Mouse (Mus musculus): ENCODE results near the gene Dag1. TPM values are rescaled to one million over a fixed set of nuclear protein-coding genes. Genes with fewer than 3 reads are reported as not detected.
A peak's percentile ranks its signal among the peaks of the same experiment; 100 is the strongest.

The Dag1 gene
- polyA plus RNA-seq, 1 experiment from 2014 or later, result 136 TPM

DNA sequence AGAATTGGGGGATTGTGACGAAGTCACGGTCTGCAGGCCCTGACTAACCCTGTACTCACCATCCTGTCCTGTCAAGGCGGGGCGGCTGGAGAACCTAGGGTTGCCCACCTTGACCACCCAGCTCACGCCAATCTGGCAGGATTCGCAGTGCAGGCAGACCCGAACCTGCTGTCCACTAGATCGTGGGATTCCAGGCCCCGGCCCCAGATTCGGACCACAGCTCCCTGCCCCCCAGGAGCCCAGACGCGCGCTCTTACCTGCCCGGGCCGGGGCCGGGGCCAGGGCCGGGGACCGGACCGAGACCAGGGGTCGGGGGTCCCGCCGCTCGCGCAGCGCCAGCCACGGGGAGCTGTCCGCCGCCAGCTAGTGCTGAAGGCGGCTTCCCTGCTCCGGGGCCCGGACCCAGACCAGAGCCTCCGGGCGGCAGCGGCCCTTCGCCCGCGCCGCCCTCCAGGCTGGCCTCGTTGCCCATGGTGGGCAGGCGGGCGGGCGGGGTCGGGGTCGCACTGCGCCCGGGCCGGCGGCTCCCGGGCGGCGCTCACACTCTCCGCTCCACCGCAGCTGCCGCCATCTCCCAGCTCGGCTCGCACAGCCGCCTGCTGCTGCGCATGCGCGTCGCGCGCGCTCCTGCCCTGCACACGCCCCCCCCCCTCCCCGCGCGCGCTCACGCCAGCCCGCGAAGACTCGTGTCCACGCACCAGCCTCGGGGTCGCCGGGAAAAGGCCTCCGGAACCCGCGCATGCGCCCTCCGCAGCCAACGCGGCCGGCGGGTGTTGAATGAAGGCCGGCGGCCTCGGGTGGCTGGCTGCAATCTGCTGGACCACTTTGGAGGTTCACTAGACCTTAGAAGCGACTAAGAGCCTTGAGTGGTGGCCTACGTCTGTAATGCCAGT lies 73.7 kb downstream of the Dag1 start, which contains the start of gene Bsn:
TSS of gene Bsn (minus strand) at position 598 of the 893 bp plus-strand sequence.
- Histone ChIP-seq H3K27me3 (ENCODE audit: control insufficient read depth, insufficient read depth, low read length) (peaks cover 36% of the 10 kb centered on the region), H3K4me3 (ENCODE audit: low read length) (peak within 1 kb of the TSS; percentile 63), H3K9me3 (replicated peaks; ENCODE audit: control insufficient read depth, low read length) (no peaks in the 10 kb centered on the region), H3K27ac (ENCODE audit: low read length) (no peak within 1 kb of the TSS), H3K4me2 (ENCODE audit: low read depth, low read length) (peak within 1 kb of the TSS; percentile 93), H3K36me3 (ENCODE audit: control insufficient read depth, insufficient read depth) (no peaks in the 10 kb centered on the region), H3K4me1 (ENCODE audit: control insufficient read depth, insufficient read depth, low read length) (peaks cover 3% of the 10 kb centered on the region), H3K9ac (ENCODE audit: low read length) (no peak within 1 kb of the TSS)
- WGBS, result 1% methylated on average over 90 of the region's 91 CpGs
- peak; percentile 77 for ATAC-seq (replicated peaks; ENCODE audit: extremely low read depth, insufficient read depth, low FRiP score)

GRCm38 (mm10) chr9:108189488-108189786 lies 74.3 kb downstream of the Dag1 start:
- peaks cover 3% of the 10 kb centered on the region for H3K4me1 ChIP-seq (ENCODE audit: control insufficient read depth, insufficient read depth, low read length)
- peak overlapping the region; percentile 93; the same call in 1 of the 2 replicates for H3K4me2 ChIP-seq (ENCODE audit: low read depth, low read length)
- peak overlapping the region; percentile 63 for H3K4me3 ChIP-seq (ENCODE audit: low read length)
- ATAC-seq (replicated peaks; ENCODE audit: extremely low read depth, insufficient read depth, low FRiP score), result no peak
- no peak overlapping the region for H3K27ac ChIP-seq (ENCODE audit: low read length)
- H3K9ac ChIP-seq (ENCODE audit: low read length), result no peak overlapping the region
- H3K27me3 ChIP-seq (ENCODE audit: control insufficient read depth, insufficient read depth, low read length), result peaks cover 36% of the 10 kb centered on the region
- H3K36me3 ChIP-seq (ENCODE audit: control insufficient read depth, insufficient read depth), result no peaks in the 10 kb centered on the region
- 46% methylated on average over 5 of the region's 5 CpGs for WGBS
- H3K9me3 ChIP-seq (replicated peaks; ENCODE audit: control insufficient read depth, low read length), result no peaks in the 10 kb centered on the region

DNA sequence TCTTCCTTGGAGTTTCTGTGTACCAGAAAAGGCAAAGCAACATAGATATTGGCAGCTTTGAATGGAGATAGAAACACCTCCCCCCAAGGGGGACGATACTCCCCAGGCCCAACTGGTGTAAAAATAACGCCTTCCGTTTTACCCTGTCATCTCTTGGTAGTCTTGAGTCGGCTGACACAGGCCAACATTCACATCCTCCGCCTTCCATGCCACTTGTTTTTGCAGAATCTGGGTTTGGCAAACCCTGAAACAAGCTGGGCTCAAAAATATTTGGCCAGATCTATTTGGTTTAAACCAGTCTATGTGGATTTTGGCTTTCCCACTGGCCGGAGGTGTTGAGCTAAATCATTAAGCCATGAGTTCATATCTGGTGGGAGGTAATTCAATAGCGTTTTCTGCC lies 74.7 kb downstream of the Dag1 start:
- no peaks in the 10 kb centered on the region for H3K9me3 ChIP-seq (replicated peaks; ENCODE audit: control insufficient read depth, low read length)
- no peak overlapping the region for H3K9ac ChIP-seq (ENCODE audit: low read length)
- 77% methylated on average over 7 of the region's 7 CpGs for WGBS
- H3K4me1 ChIP-seq (ENCODE audit: control insufficient read depth, insufficient read depth, low read length), result peaks cover 6% of the 10 kb centered on the region
- no peak for ATAC-seq (replicated peaks; ENCODE audit: extremely low read depth, insufficient read depth, low FRiP score)
- no peaks in the 10 kb centered on the region for H3K36me3 ChIP-seq (ENCODE audit: control insufficient read depth, insufficient read depth)
- peaks cover 36% of the 10 kb centered on the region for H3K27me3 ChIP-seq (ENCODE audit: control insufficient read depth, insufficient read depth, low read length)
- H3K4me2 ChIP-seq (ENCODE audit: low read depth, low read length), result no peak overlapping the region
- H3K4me3 ChIP-seq (ENCODE audit: low read length), result no peak overlapping the region
- H3K27ac ChIP-seq (ENCODE audit: low read length), result no peak overlapping the region

DNA sequence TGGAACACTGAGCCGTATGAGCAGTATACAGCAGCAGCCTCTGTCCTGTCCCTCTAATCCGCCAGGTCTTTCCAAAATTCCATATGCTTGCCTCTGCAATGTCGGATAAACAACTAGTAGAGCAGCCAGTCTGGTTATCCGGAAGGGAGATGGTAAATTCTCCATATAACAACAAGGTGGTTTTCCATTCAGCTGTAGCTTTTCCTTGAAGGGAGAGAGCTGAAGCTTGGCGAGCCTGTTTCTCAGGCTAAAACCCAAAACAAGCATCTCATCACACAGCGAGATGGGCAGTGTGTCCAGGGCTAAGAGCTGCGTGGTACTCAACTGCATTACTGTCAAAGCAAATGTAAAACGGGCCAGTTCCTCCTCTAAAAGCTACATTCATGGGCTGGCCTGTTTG lies 75.2 kb downstream of the Dag1 start:
- peaks cover 36% of the 10 kb centered on the region for H3K27me3 ChIP-seq (ENCODE audit: control insufficient read depth, insufficient read depth, low read length)
- no peak overlapping the region for H3K4me2 ChIP-seq (ENCODE audit: low read depth, low read length)
- no peak for ATAC-seq (replicated peaks; ENCODE audit: extremely low read depth, insufficient read depth, low FRiP score)
- no peak overlapping the region for H3K4me3 ChIP-seq (ENCODE audit: low read length)
- 76% methylated on average over 8 of the region's 8 CpGs for WGBS
- H3K9me3 ChIP-seq (replicated peaks; ENCODE audit: control insufficient read depth, low read length), result no peaks in the 10 kb centered on the region
- H3K4me1 ChIP-seq (ENCODE audit: control insufficient read depth, insufficient read depth, low read length), result peaks cover 9% of the 10 kb centered on the region
- H3K36me3 ChIP-seq (ENCODE audit: control insufficient read depth, insufficient read depth), result no peaks in the 10 kb centered on the region
- H3K9ac ChIP-seq (ENCODE audit: low read length), result no peak overlapping the region
- H3K27ac ChIP-seq (ENCODE audit: low read length), result no peak overlapping the region

DNA sequence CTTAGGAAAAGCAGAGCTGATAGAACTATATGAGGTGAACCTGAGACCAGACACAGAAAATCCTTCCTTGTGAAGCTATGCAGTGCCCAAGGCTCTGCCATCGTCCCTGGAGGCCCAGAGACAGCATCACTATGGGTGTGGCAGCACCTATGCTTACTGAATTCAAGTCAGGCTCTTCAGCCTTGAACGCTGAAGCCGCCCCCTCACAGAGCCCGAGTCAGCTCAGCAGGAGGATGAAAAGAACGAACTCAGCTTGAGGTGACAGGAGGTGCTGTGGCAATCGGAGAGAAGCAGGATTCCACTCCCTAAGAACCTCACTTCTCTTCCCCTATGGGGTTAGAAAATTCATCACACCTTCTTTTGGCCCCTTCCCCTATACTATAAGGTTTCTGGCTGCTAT lies 76.1 kb downstream of the Dag1 start:
- no peak overlapping the region for H3K9ac ChIP-seq (ENCODE audit: low read length)
- no peak overlapping the region for H3K4me3 ChIP-seq (ENCODE audit: low read length)
- no peaks in the 10 kb centered on the region for H3K9me3 ChIP-seq (replicated peaks; ENCODE audit: control insufficient read depth, low read length)
- no peak overlapping the region for H3K27ac ChIP-seq (ENCODE audit: low read length)
- peaks cover 33% of the 10 kb centered on the region for H3K27me3 ChIP-seq (ENCODE audit: control insufficient read depth, insufficient read depth, low read length)
- peaks cover 9% of the 10 kb centered on the region for H3K4me1 ChIP-seq (ENCODE audit: control insufficient read depth, insufficient read depth, low read length)
- no peaks in the 10 kb centered on the region for H3K36me3 ChIP-seq (ENCODE audit: control insufficient read depth, insufficient read depth)
- no peak overlapping the region for H3K4me2 ChIP-seq (ENCODE audit: low read depth, low read length)
- 14% methylated on average over 6 of the region's 6 CpGs for WGBS
- ATAC-seq (replicated peaks; ENCODE audit: extremely low read depth, insufficient read depth, low FRiP score), result no peak

DNA sequence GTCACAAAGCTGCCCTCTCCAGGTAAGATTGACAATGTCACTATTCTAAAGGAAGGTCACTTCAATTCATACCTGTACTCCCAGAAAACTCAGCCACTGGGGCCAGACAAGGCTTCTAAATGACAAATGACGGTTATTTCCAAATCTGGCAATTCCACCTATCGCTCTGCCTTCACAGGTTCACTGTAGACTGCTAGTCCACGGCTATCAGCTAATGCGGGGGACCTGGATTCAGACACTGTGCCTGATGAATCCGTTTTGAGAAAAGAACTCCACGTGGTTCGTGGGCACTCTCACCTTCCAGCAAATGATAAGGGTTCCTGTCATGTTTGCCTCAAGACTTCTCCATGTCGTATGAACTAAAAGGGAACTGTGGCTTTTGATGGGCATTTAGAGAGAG lies 78.0 kb downstream of the Dag1 start:
- Histone ChIP-seq H3K27me3 (ENCODE audit: control insufficient read depth, insufficient read depth, low read length) (peaks cover 25% of the 10 kb centered on the region), H3K9me3 (replicated peaks; ENCODE audit: control insufficient read depth, low read length) (no peaks in the 10 kb centered on the region), H3K36me3 (ENCODE audit: control insufficient read depth, insufficient read depth) (no peaks in the 10 kb centered on the region), H3K9ac (ENCODE audit: low read length) (no peak overlapping the region), H3K27ac (ENCODE audit: low read length) (no peak overlapping the region), H3K4me3 (ENCODE audit: low read length) (no peak overlapping the region), H3K4me1 (ENCODE audit: control insufficient read depth, insufficient read depth, low read length) (peaks cover 9% of the 10 kb centered on the region), H3K4me2 (ENCODE audit: low read depth, low read length) (no peak overlapping the region)
- no peak for ATAC-seq (replicated peaks; ENCODE audit: extremely low read depth, insufficient read depth, low FRiP score)
- whole genome bisulfite sequencing, result 73% methylated on average over 8 of the region's 8 CpGs

- 82% methylated on average over 19 of the region's 19 CpGs for WGBS
- Histone ChIP-seq H3K4me3 (ENCODE audit: low read length) (no peak overlapping the region), H3K27me3 (ENCODE audit: control insufficient read depth, insufficient read depth, low read length) (peaks cover 6% of the 10 kb centered on the region), H3K9me3 (replicated peaks; ENCODE audit: control insufficient read depth, low read length) (no peaks in the 10 kb centered on the region), H3K4me2 (ENCODE audit: low read depth, low read length) (no peak overlapping the region), H3K27ac (ENCODE audit: low read length) (no peak overlapping the region), H3K9ac (ENCODE audit: low read length) (no peak overlapping the region), H3K4me1 (ENCODE audit: control insufficient read depth, insufficient read depth, low read length) (peaks cover 6% of the 10 kb centered on the region), H3K36me3 (ENCODE audit: control insufficient read depth, insufficient read depth) (no peaks in the 10 kb centered on the region)
- ATAC-seq (replicated peaks; ENCODE audit: extremely low read depth, insufficient read depth, low FRiP score), result no peak
These were observed 80.2 kb downstream of the Dag1 start for GRCm38 (mm10) chr9:108183531-108183994.

DNA sequence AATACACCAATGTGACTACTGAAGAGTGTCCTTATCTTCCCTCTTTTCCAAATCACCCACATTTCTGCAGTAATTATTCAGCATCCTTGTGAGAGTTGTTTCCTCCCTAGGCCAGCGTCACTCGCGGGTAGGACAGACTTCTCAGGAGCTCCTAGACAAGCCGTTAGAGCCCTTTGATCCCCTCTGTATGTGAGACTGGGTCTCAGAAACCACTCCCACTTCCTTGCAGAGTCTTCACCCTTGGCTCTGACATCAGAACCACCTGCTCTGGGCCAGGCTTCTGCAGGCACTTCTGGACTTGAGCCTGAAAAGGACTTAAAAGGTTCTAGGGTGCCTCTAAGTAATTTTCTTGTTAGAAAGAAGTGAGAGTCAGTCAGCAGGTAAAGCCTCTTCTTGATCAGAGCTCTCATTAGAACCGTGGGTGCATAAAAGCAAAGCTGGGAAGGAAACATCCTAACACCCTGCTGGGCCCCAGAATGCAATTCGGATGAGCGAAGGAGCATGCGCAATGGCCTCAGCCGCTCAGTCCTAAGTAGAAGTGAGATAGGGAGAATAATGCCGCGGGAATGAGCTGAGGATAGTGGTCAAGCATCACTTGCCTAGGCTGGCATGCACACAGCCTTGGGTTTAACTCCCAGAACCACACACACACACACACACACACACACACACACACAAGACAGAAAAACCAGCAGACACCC lies 80.8 kb downstream of the Dag1 start:
- Histone ChIP-seq H3K9ac (ENCODE audit: low read length) (no peak overlapping the region), H3K27me3 (ENCODE audit: control insufficient read depth, insufficient read depth, low read length) (peaks cover under 1% of the 10 kb centered on the region), H3K4me3 (ENCODE audit: low read length) (no peak overlapping the region), H3K4me2 (ENCODE audit: low read depth, low read length) (no peak overlapping the region), H3K36me3 (ENCODE audit: control insufficient read depth, insufficient read depth) (no peaks in the 10 kb centered on the region), H3K9me3 (replicated peaks; ENCODE audit: control insufficient read depth, low read length) (no peaks in the 10 kb centered on the region), H3K4me1 (ENCODE audit: control insufficient read depth, insufficient read depth, low read length) (peaks cover 6% of the 10 kb centered on the region), H3K27ac (ENCODE audit: low read length) (no peak overlapping the region)
- 65% methylated on average over 11 of the region's 11 CpGs for WGBS
- ATAC-seq (replicated peaks; ENCODE audit: extremely low read depth, insufficient read depth, low FRiP score), result no peak

DNA sequence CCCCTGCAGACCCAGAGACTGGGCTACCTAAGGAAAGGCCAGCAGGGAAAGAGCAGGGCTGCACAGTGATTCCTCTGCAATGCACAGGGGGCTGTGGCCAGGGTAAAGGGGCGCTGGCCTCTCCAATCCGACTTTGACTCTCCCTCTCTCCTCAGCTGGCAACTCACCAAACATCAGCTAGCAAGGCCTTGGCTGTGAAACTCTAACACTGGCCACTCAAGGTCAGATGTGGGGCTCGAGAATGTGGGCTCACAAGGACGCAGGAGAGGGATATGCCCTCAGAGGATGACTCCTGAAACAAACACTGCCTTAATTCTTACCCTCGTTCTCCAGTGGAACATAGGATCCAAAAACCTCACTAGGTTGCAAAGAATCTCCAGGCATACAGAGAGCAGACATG lies 85.4 kb downstream of the Dag1 start:
- Histone ChIP-seq H3K9ac (ENCODE audit: low read length) (no peak overlapping the region), H3K36me3 (ENCODE audit: control insufficient read depth, insufficient read depth) (no peaks in the 10 kb centered on the region), H3K4me3 (ENCODE audit: low read length) (no peak overlapping the region), H3K27ac (ENCODE audit: low read length) (no peak overlapping the region), H3K4me2 (ENCODE audit: low read depth, low read length) (no peak overlapping the region), H3K27me3 (ENCODE audit: control insufficient read depth, insufficient read depth, low read length) (no peaks in the 10 kb centered on the region), H3K4me1 (ENCODE audit: control insufficient read depth, insufficient read depth, low read length) (no peaks in the 10 kb centered on the region), H3K9me3 (replicated peaks; ENCODE audit: control insufficient read depth, low read length) (no peaks in the 10 kb centered on the region)
- no peak for ATAC-seq (replicated peaks; ENCODE audit: extremely low read depth, insufficient read depth, low FRiP score)
- WGBS, result 50% methylated on average over 5 of the region's 5 CpGs
